Mouse (Mus musculus) MEL (cell line): Measurements from ENCODE around the gene Tmem45a2.

Experiments
- CTCF ChIP-seq, 3 experiments: IDR thresholded peaks in 2 of 3; conservative IDR thresholded peaks in 1 of 3; 2 replicates each; pipeline ENCODE4 v1.5.1; 2011 to 2012; ENCODE audit warnings: low read length in 3 of 3, low read depth in 2 of 3, mild to moderate bottlenecking in 2 of 3, improper control_type of control experiment in 1 of 3, inconsistent platforms in 1 of 3, mixed read lengths in 1 of 3, moderate library complexity in 1 of 3; ENCODE audit not compliant: control insufficient read depth in 1 of 3, insufficient read depth in 1 of 3, poor library complexity in 1 of 3, severe bottlenecking in 1 of 3
- ELF1 ChIP-seq: IDR thresholded peaks from 2 replicates; pipeline ENCODE4 v1.6.1; 2014; ENCODE audit warnings: low read depth, mild to moderate bottlenecking, inconsistent platforms, low read length, improper control_type of control experiment, moderate library complexity
- EP300 ChIP-seq, 2 experiments: IDR thresholded peaks; 2 replicates each; pipeline ENCODE4 v1.6.1; 2011; ENCODE audit warnings: improper control_type of control experiment in 2 of 2, low read length in 2 of 2, low read depth in 1 of 2, mild to moderate bottlenecking in 1 of 2
- KAT2A ChIP-seq: conservative IDR thresholded peaks from 2 replicates; pipeline ENCODE4 v1.6.1; 2012; ENCODE audit warnings: low read depth, low read length, improper control_type of control experiment, inconsistent platforms
- NELFE ChIP-seq: IDR thresholded peaks from 2 replicates; pipeline ENCODE4 v1.6.1; 2011; ENCODE audit warnings: low read depth, low read length, improper control_type of control experiment
- POLR2A ChIP-seq, 2 experiments: IDR thresholded peaks; 2 replicates each; pipeline ENCODE4 v1.6.1; 2011 to 2012; ENCODE audit warnings: low read length in 2 of 2, mild to moderate bottlenecking in 2 of 2, control low read depth in 1 of 2, improper control_type of control experiment in 1 of 2, low read depth in 1 of 2, moderate library complexity in 1 of 2; ENCODE audit not compliant: control insufficient read depth in 1 of 2, insufficient read depth in 1 of 2, poor library complexity in 1 of 2
- POLR2AphosphoS2 ChIP-seq: IDR thresholded peaks from 2 replicates; pipeline ENCODE4 v1.6.1; 2011; ENCODE audit warnings: low read length, improper control_type of control experiment
- RAD21 ChIP-seq: IDR thresholded peaks from 2 replicates; pipeline ENCODE4 v1.6.1; 2011; ENCODE audit warnings: mild to moderate bottlenecking, low read depth, low read length, improper control_type of control experiment
- USF1 ChIP-seq: IDR thresholded peaks from 2 replicates; pipeline ENCODE4 v1.6.1; 2014; ENCODE audit warnings: low read depth, mild to moderate bottlenecking, inconsistent platforms, low read length, improper control_type of control experiment, moderate library complexity

DNA sequence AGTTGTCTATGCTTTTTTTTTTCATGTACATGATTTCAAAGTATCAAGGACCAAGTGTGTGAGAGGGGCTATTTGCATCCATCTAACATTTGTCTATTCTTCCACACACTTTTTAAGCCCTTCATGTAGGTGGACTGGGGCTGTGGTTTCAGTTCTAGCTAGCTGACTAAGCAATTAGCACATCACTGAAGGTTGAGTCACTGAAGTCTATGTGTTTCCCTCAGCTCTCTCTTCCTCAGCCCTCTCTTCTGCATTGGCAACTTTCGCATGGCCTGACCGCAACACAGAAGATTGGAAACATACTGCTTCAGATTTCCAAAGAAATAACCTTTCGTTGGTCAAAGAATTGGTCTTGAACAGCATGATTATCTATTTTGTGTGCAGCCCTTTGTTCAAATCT lies 21.2 kb downstream of the Tmem45a2 start:
- TF ChIP-seq USF1 (no peak), CTCF (IDR thresholded peaks at IDR 0.05 in 2 of 3, conservative IDR thresholded peaks at IDR 0.05 in 1 of 3; ENCODE audit: control insufficient read depth in 1 of 3, insufficient read depth in 1 of 3, low read depth in 2 of 3, low read length in 3 of 3, poor library complexity in 1 of 3, severe bottlenecking in 1 of 3) (no peak), NELFE (no peak), ELF1 (no peak), POLR2A (IDR thresholded peaks at IDR 0.05; ENCODE audit: control insufficient read depth in 1 of 2, insufficient read depth in 1 of 2, low read depth in 1 of 2, low read length in 2 of 2, poor library complexity in 1 of 2) (no peak), EP300 (IDR thresholded peaks at IDR 0.05; ENCODE audit: low read depth in 1 of 2, low read length in 2 of 2) (no peak), POLR2AphosphoS2 (no peak), KAT2A (no peak), RAD21 (no peak)
